Mouse (Mus musculus): ENCODE results near the gene Eif2s3x. TPM values are rescaled to one million over a fixed set of nuclear protein-coding genes. Genes with fewer than 3 reads are reported as not detected.
A peak's percentile ranks its signal among the peaks of the same experiment; 100 is the strongest.
"Not testable (repeated sequence)": the region's sequence is repeated elsewhere in the genome, so short reads cannot be mapped to it uniquely, and the experiment has no call there.

Gene Eif2s3x
- total RNA-seq (2021), result 100 to 1,000 TPM in 1 of 2 experiments, 10 to 100 TPM in 1; 90.8 to 166 TPM

DNA sequence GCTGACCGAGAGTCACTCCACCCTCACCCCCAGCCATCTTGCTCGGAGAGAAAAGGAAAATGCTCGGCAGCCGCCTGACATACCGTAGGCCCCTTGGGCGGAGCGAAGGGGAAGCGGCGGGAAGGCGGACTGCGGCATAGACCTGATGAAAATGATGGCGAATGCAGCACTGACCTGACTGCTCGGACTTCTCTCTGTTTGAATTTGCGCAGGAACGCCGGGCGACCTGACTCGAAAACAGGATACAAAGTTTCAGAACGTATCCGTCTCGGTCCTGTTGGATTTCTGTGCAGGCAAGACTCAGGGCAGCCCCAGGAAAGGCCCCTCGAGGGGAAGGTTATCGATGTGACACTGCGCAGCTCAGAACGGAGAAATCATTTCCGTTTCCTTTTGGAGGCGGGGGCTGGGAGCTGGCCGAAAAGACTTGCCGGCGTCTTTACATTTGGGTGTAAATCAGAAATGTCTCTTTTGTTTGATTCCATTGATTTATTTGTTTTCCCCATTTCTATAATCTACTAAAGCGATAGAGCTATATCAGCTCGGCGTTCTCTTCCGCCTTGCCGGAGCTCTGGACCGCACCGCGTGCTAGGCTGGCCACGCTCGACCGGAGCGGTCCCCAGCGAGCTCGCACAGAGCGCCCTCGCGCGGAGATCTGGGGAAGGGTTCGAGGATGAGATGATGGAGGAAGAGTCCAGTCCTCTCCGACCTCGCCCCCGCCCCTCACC lies at the start of gene Eif2s3x:
Gene Eif2s3x (minus strand): TSS at position 266 of the 725 bp plus-strand sequence.
- peak; percentile 77 for DNase-seq (ENCODE audit: low spot score)
- intact Hi-C loops (cut with DNase I), result loop anchor here (1.0 to 2.0 kb wide), 2 partner anchors 14 to 31 kb away; no protein-coding TSS in a partner anchor

- DNase-seq (ENCODE audit: low spot score), result no peak
- intact Hi-C loops (cut with DNase I), result no loop called here
Measured at GRCm38 (mm10) chrX:94235601-94236000, 22.9 kb upstream of the Eif2s3x start.

- intact Hi-C loops (cut with DNase I), result no loop called here
- DNase-seq (ENCODE audit: low spot score), result no peak
Measured at GRCm38 (mm10) chrX:94235190-94235555, 22.5 kb upstream of the Eif2s3x start.

GRCm38 (mm10) chrX:94234532-94235189 lies 22.0 kb upstream of the Eif2s3x start, which contains the start of gene Klhl15:
Gene Klhl15, plus strand, starts transcription at chrX:94234599.
- peak; percentile 68 for DNase-seq (ENCODE audit: low spot score)
- intact Hi-C loops (cut with DNase I), result loop anchor here (5.0 kb wide), 1 partner anchor 128 kb away; no protein-coding TSS in a partner anchor

GRCm38 (mm10) chrX:94233936-94234531 lies 21.4 kb upstream of the Eif2s3x start:
- intact Hi-C loops (cut with DNase I), result loop anchor here (5.0 kb wide), 1 partner anchor 128 kb away; no protein-coding TSS in a partner anchor
- no peak for DNase-seq (ENCODE audit: low spot score)

GRCm38 (mm10) chrX:94233432-94233831 lies 20.8 kb upstream of the Eif2s3x start:
- intact Hi-C loops (cut with DNase I), result loop anchor here (5.0 kb wide), 1 partner anchor 129 kb away; no protein-coding TSS in a partner anchor

DNA sequence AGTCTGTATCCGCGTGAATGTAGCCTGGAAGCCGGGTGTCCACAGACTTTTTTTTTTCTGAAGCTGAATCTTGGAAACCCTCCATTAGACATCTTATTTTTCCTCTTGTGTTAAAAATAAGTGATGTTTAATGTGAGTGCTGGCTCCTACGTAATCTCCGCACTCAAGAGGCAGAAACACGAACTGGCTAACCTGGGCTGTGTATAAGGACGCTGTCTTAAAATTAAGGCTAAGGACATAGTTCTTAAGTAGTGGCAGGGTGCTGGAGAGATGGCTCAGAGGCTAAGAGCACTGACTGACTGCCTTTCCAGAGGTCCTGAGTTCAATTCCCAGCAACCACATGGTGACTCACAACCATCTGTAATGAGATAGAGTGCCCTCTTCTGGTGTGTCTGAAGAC lies 722 bp upstream of the Eif2s3x start:
- no peak for DNase-seq (ENCODE audit: low spot score)
- intact Hi-C loops (cut with DNase I), result loop anchor here (2.0 kb wide), 1 partner anchor 15 kb away; no protein-coding TSS in a partner anchor

More at GRCm38 (mm10) chrX:94233432-94233831, 20.8 kb upstream of the Eif2s3x start:
- no peak for DNase-seq (ENCODE audit: low spot score)

GRCm38 (mm10) chrX:94212264-94212596 lies 432 bp downstream of the Eif2s3x start:
- DNase-seq (ENCODE audit: low spot score), result no peak
- intact Hi-C loops (cut with DNase I), result loop anchor here (1.0 to 2.0 kb wide), 2 partner anchors 13 to 31 kb away; no protein-coding TSS in a partner anchor

DNA sequence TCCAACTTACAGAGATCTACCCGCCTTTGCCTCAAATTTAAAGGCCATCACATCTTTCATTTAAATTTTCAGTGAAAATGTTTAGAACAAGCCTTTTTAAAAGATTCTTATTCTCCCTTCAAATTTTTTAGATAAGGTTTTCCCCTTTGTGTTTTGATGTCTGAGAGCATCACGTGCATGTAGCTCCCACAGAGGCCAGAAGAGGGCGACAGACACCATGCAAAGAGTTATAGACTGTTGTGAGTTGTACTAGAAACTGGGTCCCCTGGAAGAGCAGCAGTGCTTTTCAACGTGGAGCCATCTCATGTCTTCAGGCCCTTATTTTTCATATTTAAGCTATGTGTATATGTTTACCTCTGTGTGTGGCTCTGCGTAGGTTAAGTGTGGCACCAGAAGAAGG lies 14.9 kb downstream of the Eif2s3x start:
- intact Hi-C loops (cut with DNase I), result loop anchor here (2.0 kb wide), 1 partner anchor 15 kb away; the partner anchor contains the start of gene Eif2s3x
- no peak for DNase-seq (ENCODE audit: low spot score)

DNA sequence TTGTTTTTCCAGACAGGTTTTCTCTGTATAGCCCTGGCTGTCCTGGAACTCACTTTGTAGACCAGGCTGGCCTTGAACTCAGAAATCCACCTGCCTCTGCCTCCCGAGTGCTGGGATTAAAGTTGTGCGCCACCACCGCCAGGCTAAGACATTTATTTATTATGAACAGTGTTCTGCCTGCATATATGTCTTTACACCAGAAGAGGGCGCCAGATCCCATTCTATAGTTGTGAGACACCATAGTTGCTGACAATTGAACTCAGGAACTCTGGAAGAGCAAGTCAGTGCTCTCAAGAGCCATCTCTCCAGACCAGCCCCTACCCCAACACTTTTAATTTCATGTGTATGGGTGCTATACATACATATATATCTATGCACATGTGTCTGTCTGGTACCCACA lies 18.8 kb downstream of the Eif2s3x start:
- DNase-seq (ENCODE audit: low spot score); intact Hi-C loops (cut with DNase I): not testable (repeated sequence)

DNA sequence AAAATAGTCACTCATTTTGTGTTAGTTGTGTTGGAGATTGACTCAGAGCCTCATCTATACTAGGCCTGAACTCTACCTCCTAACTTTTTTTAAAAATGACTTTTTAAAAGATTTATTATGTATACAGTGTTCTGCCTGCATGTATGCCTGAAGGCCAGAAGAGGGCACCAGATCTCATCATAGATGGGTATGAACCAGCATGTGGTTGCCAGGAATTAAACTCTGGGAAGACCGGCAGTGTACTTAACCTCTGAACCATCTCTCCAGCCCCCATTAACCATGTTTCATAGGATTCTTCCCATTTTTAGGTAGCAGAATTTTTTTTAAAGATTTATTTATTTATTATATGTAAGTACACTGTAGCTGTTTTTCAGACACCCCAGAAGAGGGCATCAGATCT lies 27.5 kb downstream of the Eif2s3x start:
- DNase-seq (ENCODE audit: low spot score), result no peak
- intact Hi-C loops (cut with DNase I), result no loop called here

DNA sequence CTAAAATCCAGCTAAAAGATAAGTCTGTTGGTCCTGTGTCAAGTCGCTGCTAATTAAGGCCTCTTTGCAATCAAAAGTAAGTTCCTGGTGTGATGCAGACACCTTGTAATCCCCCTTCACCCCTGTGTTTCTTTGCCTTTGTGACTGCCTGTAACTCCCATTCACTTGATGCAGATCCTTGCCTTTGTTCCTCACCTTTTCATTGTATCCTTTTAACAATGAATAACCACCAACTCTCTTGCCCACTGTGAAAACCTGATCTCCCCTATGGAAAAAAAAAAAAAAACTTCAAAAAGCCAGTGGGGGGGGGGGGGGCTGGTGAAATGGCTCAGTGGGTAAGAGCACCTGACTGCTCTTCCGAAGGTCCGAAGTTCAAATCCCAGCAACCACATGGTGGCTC lies 28.8 kb downstream of the Eif2s3x start:
- DNase-seq (ENCODE audit: low spot score), result no peak
- intact Hi-C loops (cut with DNase I), result no loop called here

- DNase-seq (ENCODE audit: low spot score), result peak; percentile 93
- intact Hi-C loops (cut with DNase I), result loop anchor here (2.0 kb wide), 1 partner anchor 55 kb away; the partner anchor contains the start of gene Zfx
Measured at GRCm38 (mm10) chrX:94177715-94178340, 34.8 kb downstream of the Eif2s3x start.

- no peak for DNase-seq (ENCODE audit: low spot score)
- intact Hi-C loops (cut with DNase I), result no loop called here
Measured at GRCm38 (mm10) chrX:94169348-94169747, 43.3 kb downstream of the Eif2s3x start.

DNA sequence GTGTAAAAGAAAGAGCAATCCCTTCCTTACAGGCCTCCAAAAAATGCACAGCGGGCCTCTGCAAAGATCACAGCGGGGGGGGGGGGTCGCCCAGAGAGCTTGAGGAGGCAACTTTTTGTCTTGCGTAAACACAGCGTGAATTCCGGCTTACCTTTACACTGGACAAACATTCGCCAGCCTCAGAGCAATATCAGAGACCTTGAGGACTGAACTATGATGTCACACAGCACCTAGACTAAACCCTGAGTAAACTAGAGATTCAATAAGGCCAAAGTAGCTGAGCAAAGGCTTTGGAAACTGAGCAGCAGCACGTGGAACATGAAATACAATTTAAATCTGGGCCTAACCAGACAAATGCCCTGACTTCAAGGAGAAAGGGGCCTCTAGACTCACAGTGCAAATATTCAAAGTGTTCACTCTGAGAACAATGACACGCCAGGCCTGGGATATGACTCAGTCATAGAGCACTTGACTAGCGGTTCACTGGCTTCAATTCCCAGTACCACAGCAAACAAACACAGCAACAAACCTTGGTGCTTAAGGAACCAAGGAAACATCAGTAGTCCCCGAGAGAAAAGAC lies 60.3 kb downstream of the Eif2s3x start:
- intact Hi-C loops (cut with DNase I), result no loop called here
- DNase-seq (ENCODE audit: low spot score), result no peak

GRCm38 (mm10) chrX:94150471-94150870 lies 62.2 kb downstream of the Eif2s3x start:
- DNase-seq (ENCODE audit: low spot score), result no peak
- intact Hi-C loops (cut with DNase I), result no loop called here

- intact Hi-C loops (cut with DNase I), result no loop called here
- DNase-seq (ENCODE audit: low spot score), result no peak
Measured at GRCm38 (mm10) chrX:94142004-94142771, 70.5 kb downstream of the Eif2s3x start.

DNA sequence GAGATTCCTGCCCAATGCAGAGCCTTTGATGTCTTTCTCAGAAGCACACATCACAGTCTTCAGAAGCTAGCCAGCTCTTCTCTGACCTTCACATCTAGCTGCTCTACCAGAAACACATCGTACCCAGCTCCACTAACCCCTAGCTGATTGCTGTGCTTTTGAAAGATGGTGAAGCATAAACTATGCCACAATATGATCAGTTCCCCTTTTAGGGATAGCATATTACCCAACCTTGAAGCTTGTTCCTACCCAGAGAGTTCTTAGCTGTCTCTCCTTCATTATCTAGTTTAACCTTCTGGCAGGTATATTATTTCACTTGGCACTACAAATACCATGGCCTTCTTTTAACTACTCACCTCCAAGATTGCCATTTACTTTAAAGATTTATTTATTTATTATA lies 72.6 kb downstream of the Eif2s3x start:
- no peak for DNase-seq (ENCODE audit: low spot score)
- intact Hi-C loops (cut with DNase I), result no loop called here
